Mouse (Mus musculus) kidney, adult 2 months (tissue): ENCODE data around the gene Musk. TPM values are rescaled to one million over a fixed set of nuclear protein-coding genes. Genes with fewer than 3 reads are reported as not detected.

Source experiments
- DNase-seq: peaks from one replicate; pipeline ENCODE4 v3.0.0; 2021
- H3K27ac ChIP-seq: fragments of 200-500 bp; 2 replicates; pipeline ENCODE4 v1.5.1; 2012; ENCODE audit warnings: low read depth, low read length, control low read depth, inconsistent platforms; ENCODE audit not compliant: insufficient read depth
- H3K27me3 ChIP-seq: fragments of 200-500 bp; replicated peaks from 2 replicates; pipeline ENCODE4 v1.6.1; 2012; ENCODE audit warnings: mild to moderate bottlenecking, moderate library complexity, low read length, inconsistent platforms; ENCODE audit not compliant: control insufficient read depth, insufficient read depth
- H3K36me3 ChIP-seq: fragments of 200-500 bp; 2 replicates; pipeline ENCODE4 v1.6.1; 2012; ENCODE audit warnings: mild to moderate bottlenecking, moderate library complexity, low read length, inconsistent platforms; ENCODE audit not compliant: control insufficient read depth, insufficient read depth
- H3K4me1 ChIP-seq: fragments of 200-500 bp; 2 replicates; pipeline ENCODE4 v1.6.1; 2011; ENCODE audit warnings: low read length; ENCODE audit not compliant: control insufficient read depth, insufficient read depth
- H3K4me3 ChIP-seq: fragments of 200-500 bp; 2 replicates; pipeline ENCODE4 v1.5.1; 2011; ENCODE audit warnings: mild to moderate bottlenecking, low read depth, low read length, control low read depth; ENCODE audit not compliant: insufficient read depth
- CTCF ChIP-seq: fragments of 200-500 bp; conservative IDR thresholded peaks from 2 replicates; pipeline ENCODE4 v1.5.1; 2011; ENCODE audit warnings: low read depth, mild to moderate bottlenecking, control low read depth, low read length, moderate library complexity, mixed read lengths; ENCODE audit not compliant: insufficient read depth, insufficient read length
- POLR2A ChIP-seq: fragments of 200-500 bp; IDR thresholded peaks from one replicate; pipeline ENCODE4 v1.6.1; 2011; ENCODE audit warnings: low read depth, low read length, control low read depth
- WGBS: fragments of 180-500 bp; shearing (Covaris S2); methylation state at CpG from one replicate; pipeline ENCODE4 v1.1.7; 2018; 5-methylcytosine and 5-hydroxymethylcytosine counted together
- polyA plus RNA-seq: library from polyadenylated mRNA; depleted of rRNA; stranded (reverse); fragments of >200 nt; gene quantifications from 2 replicates; pipeline ENCODE4 v1.2.3, GENCODE M21; 2012

The Musk gene
- polyA plus RNA-seq, 1 experiment = 0.38 TPM

- no peak overlapping the region for H3K27ac ChIP-seq
- H3K27me3 ChIP-seq = no peaks in the 10 kb centered on the region
- H3K36me3 ChIP-seq = no peaks in the 10 kb centered on the region
- H3K4me1 ChIP-seq = no peaks in the 10 kb centered on the region
- no peak for DNase-seq
- no peak overlapping the region for H3K4me3 ChIP-seq
- TF ChIP-seq POLR2A (no peak), CTCF (no peak)
- 86% methylated on average over 4 of the region's 4 CpGs for WGBS
Measured at GRCm38 (mm10) chr4:58358996-58359395, 73.2 kb downstream of the Musk start.

- WGBS = 85% methylated on average over 6 of the region's 6 CpGs
- no peak for TF ChIP-seq POLR2A
- TF ChIP-seq CTCF = no peak
- Histone ChIP-seq H3K36me3 (no peaks in the 10 kb centered on the region), H3K4me3 (no peak overlapping the region), H3K4me1 (no peaks in the 10 kb centered on the region), H3K27me3 (no peaks in the 10 kb centered on the region; the same call in 1 of the 2 replicates), H3K27ac (no peak overlapping the region)
- no peak for DNase-seq
Measured at GRCm38 (mm10) chr4:58365321-58365720, 79.6 kb downstream of the Musk start.

- WGBS = 70% methylated on average over 1 of the region's 1 CpGs
- TF ChIP-seq POLR2A (no peak), CTCF (no peak)
- Histone ChIP-seq H3K4me3 (no peak overlapping the region), H3K27me3 (no peaks in the 10 kb centered on the region), H3K4me1 (no peaks in the 10 kb centered on the region), H3K36me3 (no peaks in the 10 kb centered on the region), H3K27ac (no peak overlapping the region)
- DNase-seq = no peak
Measured at GRCm38 (mm10) chr4:58371106-58371505, 85.3 kb downstream of the Musk start.

- 85% methylated on average over 10 of the region's 10 CpGs for WGBS
- H3K4me3 ChIP-seq = no peak overlapping the region
- no peaks in the 10 kb centered on the region for H3K27me3 ChIP-seq
Measured at GRCm38 (mm10) chr4:58373599-58373998, 87.8 kb downstream of the Musk start.

GRCm38 (mm10) chr4:58374141-58374870 is 88.5 kb downstream of the Musk start:
- DNase-seq = no peak
- TF ChIP-seq CTCF = no peak
- TF ChIP-seq POLR2A = no peak

More at GRCm38 (mm10) chr4:58373599-58373998, 87.8 kb downstream of the Musk start:
- TF ChIP-seq CTCF (no peak), POLR2A (no peak)
- DNase-seq = no peak
- no peaks in the 10 kb centered on the region for H3K4me1 ChIP-seq
- H3K36me3 ChIP-seq = no peaks in the 10 kb centered on the region
- H3K27ac ChIP-seq = no peak overlapping the region

GRCm38 (mm10) chr4:58379186-58379585 is 93.4 kb downstream of the Musk start:
- WGBS = 84% methylated on average over 4 of the region's 4 CpGs
- DNase-seq = no peak
- H3K4me1 ChIP-seq = no peaks in the 10 kb centered on the region
- no peak overlapping the region for H3K4me3 ChIP-seq
- TF ChIP-seq CTCF (no peak), POLR2A (no peak)
- no peak overlapping the region for H3K27ac ChIP-seq
- no peaks in the 10 kb centered on the region for H3K27me3 ChIP-seq
- no peaks in the 10 kb centered on the region for H3K36me3 ChIP-seq

More at GRCm38 (mm10) chr4:58374141-58374870, 88.5 kb downstream of the Musk start:
- Histone ChIP-seq H3K27me3 (no peaks in the 10 kb centered on the region), H3K4me1 (no peaks in the 10 kb centered on the region), H3K36me3 (no peaks in the 10 kb centered on the region), H3K27ac (no peak overlapping the region), H3K4me3 (no peak overlapping the region)
- 81% methylated on average over 7 of the region's 7 CpGs for WGBS

- no peak for DNase-seq
- TF ChIP-seq POLR2A = no peak
- TF ChIP-seq CTCF = no peak
- H3K36me3 ChIP-seq = no peaks in the 10 kb centered on the region
- no peaks in the 10 kb centered on the region for H3K27me3 ChIP-seq
- no peak overlapping the region for H3K27ac ChIP-seq
- WGBS = 83% methylated on average over 12 of the region's 12 CpGs
- no peaks in the 10 kb centered on the region for H3K4me1 ChIP-seq
- H3K4me3 ChIP-seq = no peak overlapping the region
Measured at GRCm38 (mm10) chr4:58400861-58401341, 115.1 kb downstream of the Musk start.
